Mouse (Mus musculus) cerebellum, adult 2 months (tissue): ENCODE measurements around the gene Fancl.

ENCODE experiments used
- CTCF ChIP-seq: fragments of 200-500 bp; IDR thresholded peaks from 2 replicates; pipeline ENCODE4 v1.5.1; 2011; ENCODE audit warnings: low read depth, mild to moderate bottlenecking, control low read depth, low read length, moderate library complexity, borderline replicate concordance; ENCODE audit not compliant: insufficient read depth
- POLR2A ChIP-seq: fragments of 200-500 bp; IDR thresholded peaks from 2 replicates; pipeline ENCODE4 v1.6.1; 2011; ENCODE audit warnings: low read length, control low read depth, borderline replicate concordance; ENCODE audit not compliant: insufficient read depth

GRCm38 (mm10) chr11:26450636-26451035 lies 64.7 kb downstream of the Fancl start:
- TF ChIP-seq CTCF (no peak), POLR2A (no peak)
